Mouse (Mus musculus): ENCODE results near the gene Abcb4. TPM values are rescaled to one million over a fixed set of nuclear protein-coding genes. Genes with fewer than 3 reads are reported as not detected.
A peak's percentile ranks its signal among the peaks of the same experiment; 100 is the strongest.
"Not testable (repeated sequence)": the region's sequence is repeated elsewhere in the genome, so short reads cannot be mapped to it uniquely, and the experiment has no call there.

Gene Abcb4
- 0.85 and 0.96 TPM in 2 replicates for polyA plus RNA-seq (2014; fragmentation: Nextera tagmentation; extraction: Ambion mirVana)

- WGBS = under 1% methylated on average over 65 of the region's 65 CpGs
- Histone ChIP-seq H3K4me2 (ENCODE audit: low read depth, low read length) (peak within 1 kb of the TSS; percentile 92), H3K9me3 (ENCODE audit: control insufficient read depth, low read length) (no peaks in the 10 kb centered on the region), H3K27ac (ENCODE audit: low read depth, low read length) (no peak within 1 kb of the TSS), H3K4me3 (ENCODE audit: low read depth, low read length) (peak within 1 kb of the TSS; percentile 60), H3K36me3 (ENCODE audit: control insufficient read depth, insufficient read depth, low read length) (no peaks in the 10 kb centered on the region), H3K9ac (replicated peaks; ENCODE audit: low read depth, low read length) (peak within 1 kb of the TSS; percentile 67), H3K4me1 (ENCODE audit: control insufficient read depth, insufficient read depth, low read length) (no peaks in the 10 kb centered on the region; the same call in 1 of the 2 replicates), H3K27me3 (ENCODE audit: control insufficient read depth, insufficient read depth, low read length) (no peaks in the 10 kb centered on the region)
- peak; percentile 96 for ATAC-seq (ENCODE audit: low read depth)
Observed at GRCm38 (mm10) chr5:8893300-8894103, at the start of gene Abcb4. Abcb4 (plus strand) TSS chr5:8893717.

GRCm38 (mm10) chr5:8848607-8849575 is 44.6 kb upstream of the Abcb4 start:
- 64% methylated on average over 5 of the region's 9 CpGs for WGBS
- H3K27me3 ChIP-seq (ENCODE audit: control insufficient read depth, insufficient read depth, low read length); H3K9ac ChIP-seq (replicated peaks; ENCODE audit: low read depth, low read length); ATAC-seq (ENCODE audit: low read depth); H3K4me2 ChIP-seq (ENCODE audit: low read depth, low read length); H3K9me3 ChIP-seq (ENCODE audit: control insufficient read depth, low read length); H3K4me3 ChIP-seq (ENCODE audit: low read depth, low read length); H3K4me1 ChIP-seq (ENCODE audit: control insufficient read depth, insufficient read depth, low read length); H3K36me3 ChIP-seq (ENCODE audit: control insufficient read depth, insufficient read depth, low read length); H3K27ac ChIP-seq (ENCODE audit: low read depth, low read length): not testable (repeated sequence)

- 73% methylated on average over 4 of the region's 4 CpGs for WGBS
- H3K4me3 ChIP-seq (ENCODE audit: low read depth, low read length) = no peak overlapping the region
- no peak for ATAC-seq (ENCODE audit: low read depth)
Observed at GRCm38 (mm10) chr5:8850851-8851250, 42.7 kb upstream of the Abcb4 start.

GRCm38 (mm10) chr5:8857201-8857600 is 36.3 kb upstream of the Abcb4 start:
- ATAC-seq (ENCODE audit: low read depth) = no peak

More at GRCm38 (mm10) chr5:8850851-8851250, 42.7 kb upstream of the Abcb4 start:
- Histone ChIP-seq H3K27me3 (ENCODE audit: control insufficient read depth, insufficient read depth, low read length) (no peaks in the 10 kb centered on the region), H3K36me3 (ENCODE audit: control insufficient read depth, insufficient read depth, low read length) (no peaks in the 10 kb centered on the region), H3K9ac (replicated peaks; ENCODE audit: low read depth, low read length) (no peak overlapping the region), H3K4me1 (ENCODE audit: control insufficient read depth, insufficient read depth, low read length) (no peaks in the 10 kb centered on the region), H3K27ac (ENCODE audit: low read depth, low read length) (no peak overlapping the region), H3K4me2 (ENCODE audit: low read depth, low read length) (no peak overlapping the region), H3K9me3 (ENCODE audit: control insufficient read depth, low read length) (no peaks in the 10 kb centered on the region)

GRCm38 (mm10) chr5:8861811-8862210 is 31.7 kb upstream of the Abcb4 start:
- H3K9me3 ChIP-seq (ENCODE audit: control insufficient read depth, low read length) = no peaks in the 10 kb centered on the region
- no peaks in the 10 kb centered on the region for H3K36me3 ChIP-seq (ENCODE audit: control insufficient read depth, insufficient read depth, low read length)
- no peak overlapping the region for H3K4me3 ChIP-seq (ENCODE audit: low read depth, low read length)
- 83% methylated on average over 1 of the region's 1 CpGs for WGBS
- H3K4me1 ChIP-seq (ENCODE audit: control insufficient read depth, insufficient read depth, low read length) = no peaks in the 10 kb centered on the region
- no peak overlapping the region for H3K4me2 ChIP-seq (ENCODE audit: low read depth, low read length)
- no peaks in the 10 kb centered on the region for H3K27me3 ChIP-seq (ENCODE audit: control insufficient read depth, insufficient read depth, low read length)
- no peak for ATAC-seq (ENCODE audit: low read depth)
- H3K27ac ChIP-seq (ENCODE audit: low read depth, low read length) = no peak overlapping the region
- no peak overlapping the region for H3K9ac ChIP-seq (replicated peaks; ENCODE audit: low read depth, low read length)

More at GRCm38 (mm10) chr5:8857201-8857600, 36.3 kb upstream of the Abcb4 start:
- Histone ChIP-seq H3K4me2 (ENCODE audit: low read depth, low read length) (no peak overlapping the region), H3K9ac (replicated peaks; ENCODE audit: low read depth, low read length) (no peak overlapping the region), H3K4me3 (ENCODE audit: low read depth, low read length) (no peak overlapping the region), H3K4me1 (ENCODE audit: control insufficient read depth, insufficient read depth, low read length) (no peaks in the 10 kb centered on the region), H3K27ac (ENCODE audit: low read depth, low read length) (no peak overlapping the region), H3K9me3 (ENCODE audit: control insufficient read depth, low read length) (no peaks in the 10 kb centered on the region), H3K36me3 (ENCODE audit: control insufficient read depth, insufficient read depth, low read length) (no peaks in the 10 kb centered on the region), H3K27me3 (ENCODE audit: control insufficient read depth, insufficient read depth, low read length) (no peaks in the 10 kb centered on the region)
- 77% methylated on average over 6 of the region's 6 CpGs for WGBS

- Histone ChIP-seq H3K9ac (replicated peaks; ENCODE audit: low read depth, low read length) (no peak overlapping the region), H3K4me1 (ENCODE audit: control insufficient read depth, insufficient read depth, low read length) (no peaks in the 10 kb centered on the region), H3K36me3 (ENCODE audit: control insufficient read depth, insufficient read depth, low read length) (no peaks in the 10 kb centered on the region), H3K9me3 (ENCODE audit: control insufficient read depth, low read length) (no peaks in the 10 kb centered on the region), H3K27ac (ENCODE audit: low read depth, low read length) (no peak overlapping the region), H3K4me2 (ENCODE audit: low read depth, low read length) (no peak overlapping the region), H3K4me3 (ENCODE audit: low read depth, low read length) (no peak overlapping the region), H3K27me3 (ENCODE audit: control insufficient read depth, insufficient read depth, low read length) (no peaks in the 10 kb centered on the region)
- no peak for ATAC-seq (ENCODE audit: low read depth)
- 56% methylated on average over 14 of the region's 14 CpGs for WGBS
Observed at GRCm38 (mm10) chr5:8863580-8864337, 29.8 kb upstream of the Abcb4 start.

- not testable (repeated sequence) for ATAC-seq (ENCODE audit: low read depth); H3K27me3 ChIP-seq (ENCODE audit: control insufficient read depth, insufficient read depth, low read length); H3K9ac ChIP-seq (replicated peaks; ENCODE audit: low read depth, low read length); H3K27ac ChIP-seq (ENCODE audit: low read depth, low read length); H3K4me2 ChIP-seq (ENCODE audit: low read depth, low read length); H3K9me3 ChIP-seq (ENCODE audit: control insufficient read depth, low read length); H3K4me1 ChIP-seq (ENCODE audit: control insufficient read depth, insufficient read depth, low read length); H3K4me3 ChIP-seq (ENCODE audit: low read depth, low read length); H3K36me3 ChIP-seq (ENCODE audit: control insufficient read depth, insufficient read depth, low read length)
- 94% methylated on average over 11 of the region's 11 CpGs for WGBS
Observed at GRCm38 (mm10) chr5:8865630-8866029, 27.9 kb upstream of the Abcb4 start.

GRCm38 (mm10) chr5:8866366-8866765 is 27.2 kb upstream of the Abcb4 start:
- no peaks in the 10 kb centered on the region for H3K9me3 ChIP-seq (ENCODE audit: control insufficient read depth, low read length)
- H3K9ac ChIP-seq (replicated peaks; ENCODE audit: low read depth, low read length) = no peak overlapping the region
- no peaks in the 10 kb centered on the region for H3K36me3 ChIP-seq (ENCODE audit: control insufficient read depth, insufficient read depth, low read length)
- 68% methylated on average over 5 of the region's 5 CpGs for WGBS
- no peak for ATAC-seq (ENCODE audit: low read depth)
- H3K4me3 ChIP-seq (ENCODE audit: low read depth, low read length) = no peak overlapping the region
- H3K27ac ChIP-seq (ENCODE audit: low read depth, low read length) = no peak overlapping the region
- H3K27me3 ChIP-seq (ENCODE audit: control insufficient read depth, insufficient read depth, low read length) = no peaks in the 10 kb centered on the region
- no peaks in the 10 kb centered on the region for H3K4me1 ChIP-seq (ENCODE audit: control insufficient read depth, insufficient read depth, low read length)
- no peak overlapping the region for H3K4me2 ChIP-seq (ENCODE audit: low read depth, low read length)
